Mouse (Mus musculus) small intestine, adult 2 months (tissue): ENCODE measurements at regions not wholly inside any gene's neighbourhood (a gene's known extent, or its start where the extent isn't known, plus 50 kb on each side); places are given as distances from the start of the nearest gene placed in this dataset.

ENCODE experiments used
- CTCF ChIP-seq: fragments of 200-500 bp; IDR thresholded peaks from 2 replicates; pipeline ENCODE4 v1.5.1; 2012; ENCODE audit warnings: low read depth, mild to moderate bottlenecking, control low read depth, inconsistent platforms, low read length, moderate library complexity, mixed read lengths; ENCODE audit not compliant: insufficient replicate concordance, insufficient read length; ENCODE audit errors: extremely low read depth
- POLR2A ChIP-seq: fragments of 200-500 bp; IDR thresholded peaks from 2 replicates; pipeline ENCODE4 v1.6.1; 2012; ENCODE audit warnings: low read depth, mild to moderate bottlenecking, control low read depth, inconsistent platforms, low read length, moderate library complexity

DNA sequence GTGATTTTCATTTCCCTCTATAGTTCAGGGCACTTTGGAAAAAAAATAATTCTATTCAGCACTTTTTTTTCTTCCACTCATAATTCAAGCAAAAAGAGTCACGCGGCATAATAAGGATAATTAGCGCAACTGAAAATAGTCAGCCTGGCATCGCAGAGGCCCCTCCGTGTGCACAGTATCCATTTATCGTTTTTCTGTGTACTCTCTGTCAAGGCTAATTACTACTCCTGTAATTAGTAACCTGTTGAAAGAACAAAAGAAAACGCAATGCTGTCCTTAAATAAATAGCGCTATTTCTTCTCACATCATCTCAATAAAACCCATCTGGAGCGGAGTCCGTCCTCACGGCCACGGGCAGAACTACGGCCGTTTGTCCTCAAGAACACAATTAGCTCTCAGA is 95.1 kb upstream of the Atxn1 start:
- TF ChIP-seq CTCF, result no peak
- TF ChIP-seq POLR2A, result no peak
